Mouse (Mus musculus): ENCODE results near the gene Vps8.

Gene Vps8

DNA sequence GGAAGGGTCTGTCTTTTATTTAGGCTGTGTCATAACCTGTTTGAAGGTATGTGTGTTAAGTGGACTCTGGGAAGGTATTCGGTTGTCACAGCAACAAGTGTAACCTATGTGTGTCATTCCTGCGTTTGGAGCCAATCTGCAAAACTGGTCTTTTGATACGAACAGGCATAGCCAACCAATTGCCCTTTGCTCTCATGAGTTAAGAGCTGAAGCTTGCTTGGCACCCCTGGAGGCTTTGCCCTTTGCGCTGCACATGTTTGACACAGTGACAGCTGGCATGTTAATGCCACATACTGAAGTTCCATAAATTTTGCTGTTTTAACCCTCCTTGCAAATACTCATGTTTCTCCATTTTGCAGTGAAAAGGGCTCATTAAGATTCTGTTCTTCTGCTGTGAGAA, 126.8 kb downstream of the Vps8 start:
- DNase-seq (ENCODE audit: low read depth, low spot score): no peak

DNA sequence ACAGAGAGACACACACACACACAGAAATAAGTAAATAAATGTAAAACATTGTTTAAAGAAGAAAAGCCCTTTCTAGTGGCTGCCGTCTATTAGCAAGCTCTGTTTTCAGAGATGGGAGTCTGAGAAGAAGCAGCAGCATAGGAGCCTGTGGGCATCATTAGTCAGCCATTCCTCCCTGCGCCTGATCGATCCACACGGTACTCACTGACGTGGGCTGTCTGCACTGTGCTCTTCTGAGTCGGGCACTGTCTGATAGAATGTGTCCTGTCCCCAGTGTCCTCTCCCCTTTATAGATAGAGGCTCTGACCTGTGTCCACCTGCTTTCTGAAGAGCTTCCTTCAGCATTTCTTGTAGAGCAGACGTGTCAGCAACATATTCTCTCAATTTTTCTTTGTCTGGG, 127.5 kb downstream of the Vps8 start:
- no peak for DNase-seq (ENCODE audit: low read depth, low spot score)

DNA sequence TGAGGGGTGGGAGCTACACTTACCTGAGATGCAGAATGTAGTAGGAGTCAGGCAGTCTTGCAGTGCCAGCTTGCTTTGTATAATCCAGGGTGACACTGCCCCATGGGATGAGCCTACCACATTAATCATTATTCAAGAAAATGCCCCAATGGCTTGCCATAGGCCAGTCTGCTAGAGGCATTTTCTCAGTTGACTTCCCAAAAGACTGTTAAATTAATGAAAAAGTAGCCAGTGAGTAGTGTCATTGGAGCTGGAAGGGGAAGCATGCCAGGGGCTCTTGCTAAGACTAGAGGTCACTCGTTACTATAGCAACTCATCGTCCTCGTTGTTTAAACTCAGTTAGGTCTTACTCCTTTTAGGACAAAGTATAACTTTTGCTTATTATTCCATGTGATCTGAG, 130.6 kb downstream of the Vps8 start:
- DNase-seq (ENCODE audit: low read depth, low spot score): no peak

DNA sequence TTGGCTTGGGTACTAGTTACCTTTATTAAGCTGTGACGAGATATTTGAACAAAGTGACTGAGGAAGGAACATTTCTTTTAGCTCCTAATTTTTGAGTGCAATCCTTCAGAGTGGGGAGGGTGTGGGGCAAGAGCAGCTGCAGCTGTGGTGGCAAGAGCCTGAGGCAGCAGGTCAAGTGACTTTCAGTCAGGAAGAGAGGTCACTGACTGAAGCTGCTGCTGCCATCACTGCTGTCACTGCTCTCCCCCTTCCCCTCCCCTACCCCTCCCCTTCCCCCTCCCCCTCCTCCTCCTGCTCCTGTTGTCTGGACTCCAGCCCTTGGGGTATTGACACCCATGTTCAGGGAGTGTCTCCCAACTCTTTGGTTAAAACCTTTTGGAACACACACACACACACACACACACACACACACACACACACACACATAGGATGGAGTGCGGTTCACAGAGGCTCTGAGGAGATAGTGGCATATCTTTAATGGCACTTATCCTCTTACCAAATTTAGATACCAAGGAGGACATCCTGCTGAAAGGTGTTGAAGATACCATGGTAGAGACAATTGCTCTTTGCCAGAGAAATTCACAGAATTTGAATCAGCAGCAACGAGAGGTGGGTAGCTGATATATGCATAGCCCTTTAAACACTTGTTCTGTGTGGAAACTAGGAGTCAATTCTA, 139.8 kb downstream of the Vps8 start:
- DNase-seq (ENCODE audit: low read depth, low spot score): no peak

DNA sequence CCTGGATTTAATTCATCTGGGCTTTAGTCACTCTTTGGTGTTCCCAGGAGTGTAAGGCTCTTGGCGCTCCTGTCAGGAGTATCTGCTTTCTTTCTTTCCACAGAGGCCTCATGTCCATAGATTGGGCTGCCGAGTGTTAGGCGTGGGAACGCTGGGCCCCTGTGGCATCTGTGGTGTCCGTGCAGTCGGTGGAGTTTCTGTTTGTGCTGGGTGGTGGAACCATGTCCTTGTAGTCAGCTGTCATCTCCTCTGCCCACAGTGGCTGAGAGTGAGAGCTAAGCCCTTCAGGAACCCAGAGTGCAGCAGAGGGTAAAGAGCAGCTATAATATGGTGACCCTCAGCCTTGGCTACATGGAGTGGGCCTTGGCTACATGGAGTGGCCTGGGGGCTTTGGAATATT, 140.4 kb downstream of the Vps8 start:
- no peak for DNase-seq (ENCODE audit: low read depth, low spot score)

DNA sequence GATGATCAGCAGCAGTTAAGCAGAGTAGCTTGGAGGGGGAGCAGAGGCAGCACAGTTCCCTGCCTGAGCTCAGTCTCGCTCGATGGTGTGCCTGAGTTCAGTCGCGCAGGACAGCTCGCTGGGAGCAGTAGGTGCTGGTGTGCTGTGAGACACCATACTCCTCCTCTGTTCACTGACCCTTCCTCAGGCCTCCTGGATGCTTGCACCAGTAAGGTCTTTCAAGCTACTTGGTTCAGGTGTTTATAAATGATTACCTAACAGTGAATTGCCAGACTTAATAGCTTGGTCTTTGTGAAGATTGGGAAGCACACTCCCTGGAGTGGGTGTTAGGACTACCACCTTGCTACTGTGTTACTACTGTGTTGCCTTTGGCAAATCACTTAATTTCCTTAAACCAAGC, 144.2 kb downstream of the Vps8 start:
- no peak for DNase-seq (ENCODE audit: low read depth, low spot score)

DNA sequence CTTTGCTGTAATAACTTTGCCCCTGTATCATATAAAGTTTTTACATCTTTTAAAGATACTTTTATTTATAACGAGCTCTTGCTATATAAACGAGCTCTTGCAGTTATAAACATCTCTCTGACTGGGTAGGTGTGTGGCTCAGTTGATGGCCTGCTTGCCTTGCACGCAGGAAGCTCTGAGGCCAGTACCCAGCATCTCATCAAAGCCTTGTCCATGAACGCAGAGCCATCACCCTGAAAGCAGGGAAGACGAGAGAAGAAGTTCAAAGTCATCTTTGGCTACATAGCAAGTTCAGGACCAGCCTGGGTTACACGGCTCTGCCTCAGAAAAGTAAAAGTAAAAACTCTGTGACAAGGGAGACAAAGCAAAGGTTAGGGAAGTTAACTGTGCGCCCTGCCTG, 147.0 kb downstream of the Vps8 start:
- DNase-seq (ENCODE audit: low read depth, low spot score): no peak

DNA sequence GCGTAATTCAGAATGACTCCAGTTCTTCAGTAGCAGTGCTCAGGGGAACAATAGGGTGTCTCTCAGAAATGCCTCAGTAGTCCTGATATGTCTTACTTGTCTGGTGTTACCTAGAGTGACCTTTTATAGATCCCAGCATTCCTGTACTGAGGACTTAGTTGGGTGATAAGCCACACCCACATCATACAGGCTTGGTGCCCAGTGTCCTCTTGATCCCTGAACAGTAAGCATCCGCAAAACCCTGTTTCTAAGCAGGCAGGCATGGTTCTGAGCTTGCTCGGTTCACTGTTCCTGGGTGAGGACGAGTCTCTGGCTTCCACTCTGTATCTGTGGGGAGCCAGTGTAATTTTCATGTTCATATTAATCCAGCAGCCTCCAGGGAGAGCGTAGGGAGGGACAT, 147.9 kb downstream of the Vps8 start:
- DNase-seq (ENCODE audit: low read depth, low spot score): no peak

DNA sequence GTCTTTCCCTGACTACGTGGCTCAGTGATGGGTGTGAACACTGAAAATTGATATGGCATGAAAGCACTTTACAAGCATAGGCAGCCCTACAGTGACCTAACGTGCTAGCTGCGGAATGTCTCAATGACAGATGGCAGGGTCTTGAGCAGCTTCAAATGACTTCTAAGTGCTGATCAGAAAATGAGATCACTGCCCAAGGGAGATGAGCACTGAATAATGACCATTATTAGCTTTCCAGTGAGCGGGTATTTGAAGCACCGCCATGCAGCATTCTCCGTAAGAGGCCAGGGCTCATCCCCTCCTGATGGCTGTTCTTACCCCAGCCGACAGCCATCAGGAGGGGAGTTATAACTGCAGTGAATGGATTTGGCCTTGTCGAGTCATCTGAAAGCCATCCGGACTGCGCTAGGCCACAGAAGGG, 153.1 kb downstream of the Vps8 start:
- no peak for DNase-seq (ENCODE audit: low read depth, low spot score)

DNA sequence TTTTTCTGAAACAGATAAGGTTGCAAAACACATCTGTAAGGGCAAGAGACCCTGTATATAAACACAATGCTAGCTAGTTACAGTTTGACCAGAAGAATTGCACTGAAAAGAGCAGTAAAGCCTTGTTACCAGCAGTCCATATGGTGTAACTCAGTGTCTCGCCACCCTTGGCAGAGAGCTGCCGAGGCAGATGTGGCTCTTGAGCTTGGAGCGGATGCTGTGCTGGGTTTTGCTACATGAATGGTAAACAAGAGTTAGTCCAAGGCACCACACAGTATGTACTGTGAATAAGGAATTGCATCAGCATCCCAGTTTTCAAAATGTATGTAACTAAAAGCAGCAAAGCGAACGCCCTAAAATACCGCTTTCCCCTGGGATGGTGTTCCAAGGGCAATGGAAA, 166.2 kb downstream of the Vps8 start:
- no peak for DNase-seq (ENCODE audit: low read depth, low spot score)

DNA sequence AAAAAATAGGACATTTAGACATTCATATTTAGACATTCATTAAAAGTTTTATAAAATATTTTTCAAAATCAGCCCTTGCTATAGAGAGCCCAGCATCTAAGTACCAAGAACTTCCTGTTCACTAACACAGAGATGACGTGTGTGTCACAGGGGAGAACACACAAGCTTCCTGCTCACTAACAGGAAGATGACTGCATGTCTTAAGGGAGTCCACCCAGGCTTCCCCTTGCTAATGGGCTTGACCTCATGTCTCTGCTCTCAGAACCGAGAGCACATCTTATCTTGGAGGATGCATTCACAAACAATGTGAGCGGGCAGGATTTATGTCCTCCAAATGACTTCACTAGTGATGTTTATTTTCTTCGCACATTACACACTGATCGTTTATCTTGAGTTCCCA, 167.9 kb downstream of the Vps8 start:
- no peak for DNase-seq (ENCODE audit: low read depth, low spot score)

DNA sequence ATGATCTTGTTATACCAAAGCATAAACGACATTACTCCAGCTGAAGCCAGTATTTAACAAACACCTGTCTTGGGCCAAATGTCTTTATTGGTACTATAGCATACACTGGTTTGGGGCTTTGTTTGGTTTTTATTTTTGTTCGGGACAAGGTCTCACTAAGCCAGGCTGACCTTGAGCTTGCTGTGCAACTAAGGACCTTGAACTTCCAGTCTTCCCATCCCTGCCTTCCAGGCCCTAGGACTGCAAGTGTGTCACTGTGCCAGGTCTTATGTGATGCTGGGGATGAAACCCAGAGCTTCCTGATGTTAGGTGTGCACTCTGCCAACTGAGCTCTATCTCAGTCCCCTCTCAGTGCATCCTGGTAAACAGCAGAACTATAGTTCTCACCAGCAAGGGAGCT, 168.6 kb downstream of the Vps8 start:
- DNase-seq (ENCODE audit: low read depth, low spot score): no peak

DNA sequence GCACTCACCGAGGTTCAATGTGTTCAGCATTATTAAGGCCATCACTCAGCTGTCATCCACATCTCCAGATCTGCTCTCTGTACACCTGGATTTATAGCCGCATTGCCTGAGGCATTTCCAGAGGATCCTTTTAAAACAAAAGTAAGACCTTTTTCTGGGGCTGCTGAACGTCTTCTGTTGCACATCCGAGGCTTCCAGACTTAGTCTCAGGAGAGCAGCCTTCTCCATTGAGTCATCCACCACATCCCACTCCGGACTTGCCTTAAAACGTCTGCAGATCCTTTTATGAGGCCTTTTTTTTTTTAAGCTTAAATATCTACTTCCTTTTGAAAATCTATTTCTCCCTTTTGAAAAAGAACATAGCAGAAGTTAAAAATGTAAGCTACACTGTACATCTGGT, 172.6 kb downstream of the Vps8 start:
- no peak for DNase-seq (ENCODE audit: low read depth, low spot score)

DNA sequence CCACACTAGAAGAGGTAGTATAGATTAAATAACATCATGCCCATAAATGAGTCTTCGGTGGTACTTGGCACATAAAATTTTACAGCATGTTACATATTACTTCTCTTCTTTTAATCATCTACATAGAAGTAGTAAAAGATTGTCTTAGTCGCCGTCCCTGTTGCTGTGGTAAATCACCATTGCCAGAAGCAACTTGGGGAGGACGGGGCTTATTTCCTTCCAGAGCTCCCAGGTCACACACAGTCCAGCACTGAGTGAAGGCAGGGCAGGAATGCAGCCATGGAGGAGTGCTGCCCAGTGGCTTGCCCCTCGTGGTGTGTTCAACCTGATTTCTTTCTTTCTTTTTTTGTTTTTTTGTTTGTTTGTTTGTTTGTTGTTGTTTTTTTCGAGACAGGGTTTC, 181.4 kb downstream of the Vps8 start:
- DNase-seq (ENCODE audit: low read depth, low spot score): no peak

DNA sequence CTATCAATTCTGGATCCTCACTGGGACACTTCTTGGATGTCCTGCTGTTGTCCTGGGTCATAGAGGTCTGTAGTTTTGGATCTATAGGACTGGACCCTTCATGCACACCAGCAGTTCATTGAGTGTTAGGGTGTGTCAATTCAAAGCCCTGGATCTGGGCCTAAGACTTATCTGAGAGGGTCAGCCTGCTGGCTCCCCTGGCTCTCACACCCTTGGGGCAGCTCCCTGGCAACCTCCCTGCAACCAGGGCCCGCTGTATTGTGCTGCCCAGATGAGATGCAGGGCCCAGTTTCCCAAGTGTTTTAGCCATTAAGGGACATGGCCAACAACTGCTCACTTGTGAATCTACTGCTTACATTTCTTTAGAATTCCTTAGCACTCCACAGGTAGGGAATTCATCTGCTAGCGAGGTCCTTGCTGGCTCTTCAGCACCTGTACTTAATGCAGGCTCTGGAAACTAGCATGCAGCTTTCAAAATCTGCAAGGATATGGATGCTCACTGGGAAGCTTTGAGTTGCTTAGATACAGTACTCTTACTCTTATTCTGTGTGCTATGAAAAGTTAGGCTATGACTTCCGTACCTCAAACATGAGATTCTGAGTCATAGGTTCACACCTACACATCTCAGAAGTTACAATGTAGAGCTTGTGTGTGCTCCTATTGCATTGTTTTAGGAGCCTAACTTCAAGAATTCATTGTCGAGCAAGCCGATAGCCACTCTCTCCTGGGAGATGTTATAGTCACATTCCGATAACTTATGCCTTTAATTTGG, 183.5 kb downstream of the Vps8 start:
- no peak for DNase-seq (ENCODE audit: low read depth, low spot score)

DNA sequence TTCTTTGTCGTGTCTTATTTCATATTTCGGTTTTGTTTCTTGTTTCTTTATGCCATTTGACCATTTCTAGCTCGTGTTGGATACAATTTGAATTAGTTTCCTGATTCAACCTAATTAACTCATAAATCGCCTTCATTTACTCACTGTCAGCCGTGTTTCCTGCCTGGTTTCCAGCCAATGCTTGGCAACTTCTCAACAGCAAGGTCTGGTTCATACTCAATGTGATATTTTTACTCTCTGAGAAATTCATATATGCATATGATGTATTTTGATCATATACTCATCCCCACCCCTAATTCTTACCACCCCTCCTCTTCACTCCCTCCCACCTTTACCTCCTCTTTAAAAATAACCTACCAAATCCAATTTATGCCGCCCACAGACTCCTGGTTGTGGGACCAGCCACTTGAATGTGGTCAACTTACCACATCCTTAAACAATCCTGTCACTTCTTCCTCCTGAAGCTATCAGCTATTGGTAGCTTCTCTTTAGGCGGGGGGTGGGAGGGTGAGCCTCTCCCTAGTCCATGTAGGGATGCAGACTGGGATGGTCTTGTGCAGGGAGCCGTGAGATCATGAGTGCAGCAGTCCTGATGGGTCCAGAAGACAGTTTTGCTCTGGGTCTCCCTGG, 184.2 kb downstream of the Vps8 start:
- no peak for DNase-seq (ENCODE audit: low read depth, low spot score)

DNA sequence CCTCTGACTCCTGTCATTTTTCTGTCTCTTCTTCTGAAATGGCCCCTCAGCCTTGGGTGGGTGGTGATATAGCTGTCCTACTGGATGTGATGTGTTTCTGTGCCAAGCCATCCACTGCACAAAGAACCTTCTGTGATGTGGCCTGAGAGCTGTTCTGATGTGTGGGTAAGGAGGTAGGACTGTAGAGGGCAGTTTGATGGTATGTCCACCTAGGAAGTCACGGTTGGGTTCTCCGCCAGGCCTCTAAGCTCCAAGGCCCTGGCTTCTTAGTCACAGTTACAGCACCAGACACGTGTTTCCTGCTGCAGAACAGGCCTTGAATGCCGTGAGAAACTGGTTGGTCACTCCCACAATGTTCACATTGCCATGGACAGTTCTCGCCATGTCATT, 184.7 kb downstream of the Vps8 start:
- DNase-seq (ENCODE audit: low read depth, low spot score): no peak

DNA sequence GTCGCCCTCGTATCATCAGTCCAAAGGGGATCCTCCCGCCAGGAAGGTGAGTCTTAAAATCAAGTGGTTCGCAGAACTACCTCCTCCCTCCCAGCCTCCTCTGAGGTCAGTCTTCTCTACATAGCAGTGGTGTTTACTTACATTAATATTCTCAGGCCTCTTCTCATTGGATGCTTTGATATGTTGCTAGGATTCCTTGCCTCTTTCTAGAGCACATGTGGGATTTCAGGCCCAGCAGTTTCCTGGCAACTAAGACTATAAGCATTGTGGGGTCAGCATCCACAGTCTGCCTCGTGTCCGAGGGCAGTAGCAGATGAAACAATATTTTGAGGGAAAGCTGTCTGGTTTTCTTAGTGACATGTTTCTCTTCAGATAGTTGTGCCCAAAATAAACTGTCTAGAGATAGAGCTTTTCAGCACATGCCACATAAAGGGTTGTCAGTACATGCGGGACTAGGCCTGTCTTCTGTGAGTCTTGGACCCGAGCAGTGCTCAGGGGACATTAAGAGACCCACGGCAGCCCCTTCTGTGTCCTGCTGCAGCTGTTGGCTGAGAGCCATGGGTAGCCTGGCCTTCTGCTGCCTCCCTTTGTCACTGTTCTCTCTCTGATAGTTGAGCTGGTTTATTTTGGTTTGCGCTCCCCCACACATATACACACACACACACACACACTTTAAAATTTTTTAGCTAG, 185.4 kb downstream of the Vps8 start:
- DNase-seq (ENCODE audit: low read depth, low spot score): no peak

DNA sequence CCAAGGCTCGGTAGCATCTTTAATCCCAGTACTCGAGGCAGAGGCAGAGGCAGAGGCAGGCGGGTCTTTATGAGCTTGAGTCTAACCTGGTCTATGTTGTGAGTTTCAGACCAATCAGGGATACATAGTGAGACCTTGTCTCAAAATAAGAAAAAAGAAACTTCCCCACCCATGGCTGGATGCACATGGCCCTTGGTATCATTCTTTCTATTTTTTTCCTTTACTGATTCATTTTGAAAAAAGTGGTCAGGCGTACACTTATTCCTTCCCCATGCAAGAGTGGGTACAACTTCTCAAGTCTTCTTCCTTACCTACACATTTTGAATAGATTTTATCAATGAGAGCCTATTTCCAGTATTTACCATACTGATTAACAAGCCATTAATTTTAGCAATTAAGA, 187.6 kb downstream of the Vps8 start:
- no peak for DNase-seq (ENCODE audit: low read depth, low spot score)

DNA sequence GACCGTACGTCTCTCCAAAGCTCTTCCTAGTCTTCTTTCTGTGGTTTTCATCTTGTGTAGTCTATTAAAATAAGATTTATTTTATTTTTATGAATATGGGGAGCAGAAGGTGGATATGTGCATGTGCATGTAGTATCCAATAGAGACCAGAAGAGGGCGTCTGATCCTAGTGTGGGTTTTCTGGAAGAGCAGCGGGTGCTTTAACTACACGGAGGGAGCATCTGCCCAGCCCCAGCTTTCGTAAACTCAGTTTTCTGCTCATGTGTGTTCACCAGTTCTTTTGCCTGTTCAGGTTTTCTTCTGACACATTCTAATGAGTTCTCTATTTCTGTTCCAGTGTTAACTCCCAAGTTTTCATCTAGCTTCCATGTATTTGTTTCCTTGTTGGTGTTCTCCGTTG, 192.9 kb downstream of the Vps8 start:
- DNase-seq (ENCODE audit: low read depth, low spot score): no peak

DNA sequence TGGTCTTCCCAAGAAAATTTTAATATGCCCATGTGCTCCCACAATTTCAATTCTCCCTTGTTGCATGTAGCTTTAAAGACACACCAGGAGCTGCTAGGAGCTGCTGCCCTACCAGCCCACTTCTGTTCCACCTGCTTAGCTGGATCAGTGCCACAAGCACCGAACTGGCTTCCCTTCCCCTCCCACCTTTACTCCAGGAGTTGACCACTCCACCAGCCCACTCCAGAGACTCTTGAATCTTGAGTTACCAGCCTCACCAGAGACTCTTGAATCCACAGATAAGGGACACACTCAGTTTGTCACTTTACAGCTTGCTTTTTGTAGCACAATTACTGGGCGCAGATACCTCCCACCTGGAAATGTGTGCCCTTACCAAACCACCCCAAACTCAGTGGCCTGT, 197.7 kb downstream of the Vps8 start:
- DNase-seq (ENCODE audit: low read depth, low spot score): no peak

DNA sequence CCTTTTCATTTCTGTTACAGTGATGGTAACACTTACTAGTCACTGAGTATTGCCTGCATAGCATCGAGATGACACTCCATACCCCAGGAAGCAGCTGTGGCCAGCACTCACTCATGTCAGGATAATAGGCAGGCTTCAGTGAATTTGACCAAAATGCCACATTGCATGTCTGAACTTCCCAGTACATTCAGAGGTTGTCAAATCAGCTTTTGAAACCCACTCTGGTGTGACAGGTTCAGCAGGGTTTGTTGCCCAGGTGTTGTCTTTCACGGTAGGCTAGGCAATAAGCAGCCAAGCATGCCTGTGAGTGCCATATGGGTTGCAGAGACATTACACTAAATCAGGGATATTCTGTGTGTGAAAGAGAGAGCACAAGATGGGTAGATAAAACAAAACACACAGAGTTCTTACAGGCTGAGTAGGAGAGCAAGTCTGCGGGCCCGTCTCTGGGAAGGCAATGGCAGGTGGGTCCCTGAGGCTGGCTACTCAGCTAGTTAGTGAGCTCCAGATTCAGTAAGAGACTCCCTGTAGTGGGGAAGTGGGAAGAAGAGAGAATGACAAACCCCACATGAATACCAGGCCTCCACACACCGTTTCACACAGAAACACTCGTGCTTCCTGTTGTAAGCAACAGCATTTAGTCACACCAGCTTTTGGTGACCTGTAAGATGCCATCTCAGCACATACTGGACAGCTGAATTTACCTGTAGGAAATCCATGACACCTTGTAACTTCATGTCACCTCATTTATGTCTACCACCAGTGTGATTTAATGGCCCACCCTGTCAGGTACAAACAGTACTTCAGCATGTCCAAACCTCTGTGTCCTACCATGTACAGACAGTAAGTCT, 203.1 kb downstream of the Vps8 start:
- DNase-seq (ENCODE audit: low read depth, low spot score): no peak
